Mouse (Mus musculus) left cerebral cortex, postnatal 14 days (tissue): Measurements from ENCODE around the gene Arid3b. TPM values are rescaled to one million over a fixed set of nuclear protein-coding genes. Genes with fewer than 3 reads are reported as not detected.

Source experiments
- DNase-seq, 2 experiments: peaks; one replicate each; pipeline ENCODE4 v3.0.0; 2021 to 2022; ENCODE audit warnings: low spot score in 2 of 2, mixed read lengths in 1 of 2
- intact Hi-C: fragments of 180-260 bp; cut with DNase I; formaldehyde crosslinking; loops from one replicate; pipeline ENCODE4 v1.15.1; 2025
- total RNA-seq, 2 experiments: library from RNA; stranded (reverse); gene quantifications; 2 replicates each; pipeline ENCODE4 v1.2.3; 2021

Gene Arid3b
- total RNA-seq, 2 experiments from 2014 or later = 9.6 to 10.7 TPM

- no peak for DNase-seq
- intact Hi-C loops = no loop called here
Observed at GRCm38 (mm10) chr9:57800325-57800975, 36.1 kb downstream of the Arid3b start.

- DNase-seq = no peak
- intact Hi-C loops = no loop called here
Observed at GRCm38 (mm10) chr9:57798725-57799253, 37.8 kb downstream of the Arid3b start.

- intact Hi-C loops = no loop called here
Observed at GRCm38 (mm10) chr9:57797456-57797855, 39.1 kb downstream of the Arid3b start.

GRCm38 (mm10) chr9:57789733-57790132 lies 46.9 kb downstream of the Arid3b start:
- intact Hi-C loops = no loop called here
- no peak for DNase-seq

More at GRCm38 (mm10) chr9:57797456-57797855, 39.1 kb downstream of the Arid3b start:
- DNase-seq = no peak

- intact Hi-C loops = no loop called here
- no peak for DNase-seq
Observed at GRCm38 (mm10) chr9:57782656-57783055, 53.9 kb downstream of the Arid3b start.

- DNase-seq = no peak
- intact Hi-C loops = no loop called here
Observed at GRCm38 (mm10) chr9:57775736-57776135, 60.9 kb downstream of the Arid3b start.

- DNase-seq = peak; percentile 67 to 87
- intact Hi-C loops = no loop called here
Observed at GRCm38 (mm10) chr9:57775026-57775425, 61.6 kb downstream of the Arid3b start.

- intact Hi-C loops = no loop called here
- DNase-seq = no peak
Observed at GRCm38 (mm10) chr9:57774168-57774567, 62.4 kb downstream of the Arid3b start.

GRCm38 (mm10) chr9:57773754-57774153 lies 62.8 kb downstream of the Arid3b start:
- no peak for DNase-seq
- intact Hi-C loops = no loop called here

- intact Hi-C loops = no loop called here
- no peak for DNase-seq
Observed at GRCm38 (mm10) chr9:57770836-57771235, 65.8 kb downstream of the Arid3b start.

- intact Hi-C loops = no loop called here
- no peak for DNase-seq
Observed at GRCm38 (mm10) chr9:57770214-57770613, 66.4 kb downstream of the Arid3b start.

- DNase-seq = no peak
- intact Hi-C loops = no loop called here
Observed at GRCm38 (mm10) chr9:57769539-57770069, 67.0 kb downstream of the Arid3b start.

GRCm38 (mm10) chr9:57767231-57767630 lies 69.4 kb downstream of the Arid3b start:
- intact Hi-C loops = no loop called here
- no peak for DNase-seq

- DNase-seq = peak; percentile 49 to 62
- intact Hi-C loops = no loop called here
Observed at GRCm38 (mm10) chr9:57766431-57766830, 70.2 kb downstream of the Arid3b start.

- DNase-seq = peak; percentile 83 to 85
- intact Hi-C loops = loop anchor here (2.0 kb wide), 1 partner anchor 65 kb away; no protein-coding TSS in a partner anchor
Observed at GRCm38 (mm10) chr9:57765364-57766351, 70.9 kb downstream of the Arid3b start, which contains the start of gene Clk3. TSS of gene Clk3 (minus strand) at chr9:57765860.

- peak; percentile 83 to 92 for DNase-seq
- intact Hi-C loops = loop anchor here (2.0 to 5.0 kb wide), 3 partner anchors 66 to 232 kb away; partner anchors contain the start of gene Ubl7
Observed at GRCm38 (mm10) chr9:57764974-57765363, 71.6 kb downstream of the Arid3b start.

- intact Hi-C loops = loop anchor here (2.0 to 5.0 kb wide), 3 partner anchors 66 to 233 kb away; partner anchors contain the start of gene Ubl7
- DNase-seq = peak; percentile 78 to 79
Observed at GRCm38 (mm10) chr9:57764147-57764973, 72.2 kb downstream of the Arid3b start.

- peak in 1 of 2 experiments; percentile 52 for DNase-seq
- intact Hi-C loops = loop anchor here (5.0 kb wide), 2 partner anchors 150 to 235 kb away; partner anchors contain the start of gene Ubl7
Observed at GRCm38 (mm10) chr9:57762563-57762991, 74.0 kb downstream of the Arid3b start.
